Mouse (Mus musculus) thymus, adult 2 months (tissue): ENCODE data around the gene Pla2g4a. TPM values are rescaled to one million over a fixed set of nuclear protein-coding genes. Genes with fewer than 3 reads are reported as not detected.

Experiments used
- DNase-seq: peaks from one replicate; pipeline ENCODE4 v3.0.0; 2021
- H3K27ac ChIP-seq: fragments of 200-500 bp; 2 replicates; pipeline ENCODE4 v1.5.1; 2012; ENCODE audit warnings: low read length, control low read depth; ENCODE audit not compliant: control insufficient read depth, insufficient read depth
- H3K27me3 ChIP-seq: fragments of 200-500 bp; 2 replicates; pipeline ENCODE4 v1.6.1; 2012; ENCODE audit warnings: mild to moderate bottlenecking, low read length, moderate library complexity, mixed read lengths; ENCODE audit not compliant: control insufficient read depth, insufficient read depth
- H3K36me3 ChIP-seq: fragments of 200-500 bp; 2 replicates; pipeline ENCODE4 v1.6.1; 2012; ENCODE audit warnings: mild to moderate bottlenecking, low read length, moderate library complexity; ENCODE audit not compliant: control insufficient read depth, insufficient read depth
- H3K4me1 ChIP-seq: fragments of 200-500 bp; replicated peaks from 2 replicates; pipeline ENCODE4 v1.6.1; 2012; ENCODE audit warnings: low read length; ENCODE audit not compliant: control insufficient read depth, insufficient read depth
- H3K4me3 ChIP-seq: fragments of 200-500 bp; 2 replicates; pipeline ENCODE4 v1.5.1; 2012; ENCODE audit warnings: mild to moderate bottlenecking, low read length, control low read depth, moderate library complexity; ENCODE audit not compliant: control insufficient read depth, insufficient read depth
- CTCF ChIP-seq: fragments of 200-500 bp; IDR thresholded peaks from 2 replicates; pipeline ENCODE4 v1.5.1; 2012; ENCODE audit warnings: mild to moderate bottlenecking, control low read depth, low read length, moderate library complexity, borderline replicate concordance; ENCODE audit not compliant: control insufficient read depth, poor library complexity, insufficient read depth; ENCODE audit errors: extremely low read depth
- POLR2A ChIP-seq: fragments of 200-500 bp; IDR thresholded peaks from 2 replicates; pipeline ENCODE4 v1.6.1; 2012; ENCODE audit warnings: mild to moderate bottlenecking, low read length, control low read depth, moderate library complexity; ENCODE audit not compliant: control insufficient read depth, poor library complexity, insufficient read depth; ENCODE audit errors: extremely low read depth
- WGBS: fragments of 180-500 bp; shearing (Covaris S2); methylation state at CpG from one replicate; pipeline ENCODE4 v1.1.7; 2018; 5-methylcytosine and 5-hydroxymethylcytosine counted together
- polyA plus RNA-seq: library from polyadenylated mRNA; depleted of rRNA; stranded (reverse); fragments of >200 nt; gene quantifications from 2 replicates; pipeline ENCODE4 v1.2.3, GENCODE M21; 2012

Gene Pla2g4a
- polyA plus RNA-seq, 1 experiment: 1.7 TPM

GRCm38 (mm10) chr1:149882419-149883025 lies 78.6 kb downstream of the Pla2g4a start:
- no peak overlapping the region for H3K27ac ChIP-seq
- no peaks in the 10 kb centered on the region for H3K4me1 ChIP-seq
- no peak for DNase-seq
- H3K27me3 ChIP-seq: no peaks in the 10 kb centered on the region
- no peak overlapping the region for H3K4me3 ChIP-seq
- no peaks in the 10 kb centered on the region for H3K36me3 ChIP-seq
- TF ChIP-seq CTCF (no peak), POLR2A (no peak)
- 92% methylated on average over 6 of the region's 6 CpGs for WGBS

GRCm38 (mm10) chr1:149878175-149878574 lies 82.9 kb downstream of the Pla2g4a start:
- H3K27ac ChIP-seq: no peak overlapping the region
- TF ChIP-seq POLR2A (no peak), CTCF (no peak)
- DNase-seq: no peak
- no peaks in the 10 kb centered on the region for H3K4me1 ChIP-seq
- no peaks in the 10 kb centered on the region for H3K27me3 ChIP-seq
- no peaks in the 10 kb centered on the region for H3K36me3 ChIP-seq
- no peak overlapping the region for H3K4me3 ChIP-seq
- WGBS: 96% methylated on average over 3 of the region's 3 CpGs

- Histone ChIP-seq H3K36me3 (no peaks in the 10 kb centered on the region), H3K27me3 (no peaks in the 10 kb centered on the region), H3K27ac (no peak overlapping the region), H3K4me1 (no peaks in the 10 kb centered on the region), H3K4me3 (no peak overlapping the region)
- no peak for DNase-seq
- 89% methylated on average over 3 of the region's 3 CpGs for WGBS
- TF ChIP-seq CTCF: no peak
- no peak for TF ChIP-seq POLR2A
Measured at GRCm38 (mm10) chr1:149876502-149876901, 84.6 kb downstream of the Pla2g4a start.

- Histone ChIP-seq H3K4me3 (no peak overlapping the region), H3K4me1 (no peaks in the 10 kb centered on the region), H3K36me3 (no peaks in the 10 kb centered on the region), H3K27ac (no peak overlapping the region), H3K27me3 (no peaks in the 10 kb centered on the region)
- TF ChIP-seq POLR2A (no peak), CTCF (no peak)
- DNase-seq: no peak
- WGBS: 92% methylated on average over 1 of the region's 1 CpGs
Measured at GRCm38 (mm10) chr1:149871625-149872024, 89.5 kb downstream of the Pla2g4a start.

GRCm38 (mm10) chr1:149867323-149867722 lies 93.8 kb downstream of the Pla2g4a start:
- TF ChIP-seq POLR2A: no peak
- TF ChIP-seq CTCF: no peak
- H3K4me1 ChIP-seq: no peaks in the 10 kb centered on the region
- no peaks in the 10 kb centered on the region for H3K27me3 ChIP-seq
- no peak for DNase-seq
- no peaks in the 10 kb centered on the region for H3K36me3 ChIP-seq
- H3K27ac ChIP-seq: no peak overlapping the region
- H3K4me3 ChIP-seq: no peak overlapping the region

- Histone ChIP-seq H3K27me3 (no peaks in the 10 kb centered on the region), H3K4me1 (no peaks in the 10 kb centered on the region), H3K27ac (no peak overlapping the region), H3K36me3 (no peaks in the 10 kb centered on the region), H3K4me3 (no peak overlapping the region)
- DNase-seq: no peak
- 95% methylated on average over 3 of the region's 3 CpGs for WGBS
- TF ChIP-seq POLR2A: no peak
- no peak for TF ChIP-seq CTCF
Measured at GRCm38 (mm10) chr1:149866202-149866601, 94.9 kb downstream of the Pla2g4a start.

- WGBS: 84% methylated on average over 6 of the region's 6 CpGs
- no peak for DNase-seq
- H3K4me1 ChIP-seq: no peaks in the 10 kb centered on the region
- no peaks in the 10 kb centered on the region for H3K27me3 ChIP-seq
- no peak overlapping the region for H3K27ac ChIP-seq
- H3K4me3 ChIP-seq: no peak overlapping the region
- TF ChIP-seq POLR2A (no peak), CTCF (no peak)
- no peaks in the 10 kb centered on the region for H3K36me3 ChIP-seq
Measured at GRCm38 (mm10) chr1:149862801-149863200, 98.3 kb downstream of the Pla2g4a start.
